Mouse (Mus musculus) cerebellum, adult 9-11 months (tissue): ENCODE results near the gene Fam76a.

Experiments
- DNase-seq: peaks from one replicate; pipeline ENCODE4 v3.0.0; 2022

Fam76a gene

DNA sequence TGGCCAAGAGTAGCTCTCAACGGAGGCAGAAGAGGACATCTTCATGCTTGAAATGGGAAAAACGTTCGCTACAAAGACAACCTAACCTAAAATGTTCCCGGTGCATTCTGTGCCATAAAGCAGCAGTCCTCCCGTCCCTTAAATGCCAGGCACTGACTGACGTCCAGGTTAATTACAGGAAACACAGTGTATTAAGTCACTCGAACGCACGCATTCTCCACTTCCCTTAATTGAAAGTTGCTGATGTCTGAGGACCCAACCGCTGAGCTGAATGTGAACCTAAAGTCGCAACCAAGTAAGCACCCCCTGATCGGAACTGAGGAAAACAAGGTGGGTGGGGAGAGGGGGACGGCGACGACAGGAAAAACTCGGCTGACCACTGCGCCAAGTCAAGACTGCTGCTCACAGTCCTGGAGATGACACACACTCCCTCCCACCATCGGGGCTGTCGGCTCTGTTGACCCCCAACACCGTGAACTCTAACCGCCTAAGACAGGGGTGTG is 38.7 kb downstream of the Fam76a start:
- no peak for DNase-seq

DNA sequence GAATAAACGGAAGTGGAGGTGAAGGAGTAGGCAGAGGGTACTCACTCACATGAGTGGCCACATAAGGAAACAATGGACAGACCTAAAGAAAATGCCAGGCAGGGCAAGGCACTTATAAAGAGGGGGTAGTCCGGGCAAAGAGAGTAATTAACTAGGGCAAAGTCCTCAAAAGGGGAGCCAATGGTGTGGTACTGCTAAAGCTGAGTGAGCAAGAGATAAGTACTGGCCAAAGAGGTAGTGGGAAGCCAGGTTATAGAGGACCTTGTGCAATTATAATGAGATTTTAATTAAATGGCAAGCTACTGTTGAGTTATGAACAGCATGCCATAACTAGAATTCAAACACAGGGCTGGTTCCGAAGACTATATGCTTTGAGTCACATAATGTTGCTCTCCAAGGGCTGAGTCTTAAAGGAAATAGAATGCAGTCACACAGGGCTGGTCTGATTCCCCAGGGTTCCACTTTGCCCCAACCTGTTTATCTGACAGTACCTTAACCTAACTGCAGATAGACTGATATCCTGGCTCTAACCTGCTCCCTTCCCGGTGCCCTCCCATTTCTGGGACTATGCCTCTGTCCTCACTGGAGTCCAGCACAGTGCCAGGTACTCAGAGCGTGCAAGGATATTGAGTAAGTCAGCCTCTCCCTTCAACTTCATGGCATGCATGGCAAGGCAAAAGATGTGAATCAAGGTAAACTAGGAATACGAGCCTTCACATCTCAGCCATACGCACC is 47.8 kb downstream of the Fam76a start:
- no peak for DNase-seq

DNA sequence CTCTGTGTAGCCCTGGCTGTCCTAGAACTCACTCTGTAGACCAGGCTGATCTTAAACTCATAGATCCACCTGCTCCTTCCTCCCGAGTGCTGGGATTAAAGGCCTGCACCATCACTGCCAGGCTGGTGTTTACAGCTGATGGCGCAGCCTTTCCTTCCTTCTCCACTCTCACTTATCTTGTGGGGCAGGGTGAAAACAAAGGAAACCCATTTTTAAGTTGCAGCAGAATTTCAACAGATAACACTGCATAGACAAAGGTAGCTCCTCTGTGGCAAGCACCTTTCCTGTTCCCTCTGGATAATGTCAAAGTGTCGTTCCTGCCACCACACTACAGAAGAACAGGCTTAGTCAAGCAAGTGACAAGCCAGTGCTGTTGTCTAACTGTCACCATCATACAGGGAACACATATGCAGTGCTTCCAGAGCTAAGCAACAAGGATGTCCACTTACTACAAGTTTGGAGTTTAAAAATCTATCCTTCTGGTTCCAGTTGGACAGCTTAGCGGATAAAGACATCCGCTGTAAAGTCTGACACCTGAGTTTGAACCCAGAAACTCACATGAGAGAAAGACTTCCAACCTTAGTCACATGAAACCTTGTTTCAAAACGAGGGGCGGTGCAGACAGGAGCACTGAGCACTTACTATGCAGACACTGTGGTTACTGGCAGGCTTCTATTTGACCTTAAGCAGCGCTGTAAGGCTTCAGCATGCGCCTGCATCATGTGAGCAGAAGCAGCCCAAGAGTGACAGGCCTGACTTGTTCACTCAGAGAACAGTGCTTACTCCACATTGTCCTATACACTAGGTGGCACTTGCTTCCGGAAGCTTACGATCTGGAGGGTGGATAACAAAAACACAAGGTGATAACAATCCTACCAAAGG is 48.6 kb downstream of the Fam76a start:
- no peak for DNase-seq

DNA sequence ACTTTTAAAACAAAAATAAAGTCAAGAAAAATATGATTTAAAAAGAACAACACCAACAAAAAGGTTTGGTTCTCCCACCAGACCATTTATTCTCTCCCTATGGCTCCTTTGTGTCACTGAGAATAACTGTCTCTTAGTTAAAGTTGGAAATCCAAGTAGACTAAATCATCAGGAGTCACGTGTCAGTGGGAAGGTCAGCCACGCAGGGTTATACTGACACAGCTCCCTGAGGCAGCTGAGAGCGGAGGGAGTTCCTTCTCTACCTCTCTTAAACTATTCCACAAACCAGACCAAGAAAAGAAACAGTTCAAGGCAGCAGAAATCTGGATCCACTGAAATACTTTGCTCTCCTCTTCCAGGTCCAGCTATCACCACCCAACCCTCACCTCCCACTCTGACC is 51.2 kb downstream of the Fam76a start:
- DNase-seq = no peak

DNA sequence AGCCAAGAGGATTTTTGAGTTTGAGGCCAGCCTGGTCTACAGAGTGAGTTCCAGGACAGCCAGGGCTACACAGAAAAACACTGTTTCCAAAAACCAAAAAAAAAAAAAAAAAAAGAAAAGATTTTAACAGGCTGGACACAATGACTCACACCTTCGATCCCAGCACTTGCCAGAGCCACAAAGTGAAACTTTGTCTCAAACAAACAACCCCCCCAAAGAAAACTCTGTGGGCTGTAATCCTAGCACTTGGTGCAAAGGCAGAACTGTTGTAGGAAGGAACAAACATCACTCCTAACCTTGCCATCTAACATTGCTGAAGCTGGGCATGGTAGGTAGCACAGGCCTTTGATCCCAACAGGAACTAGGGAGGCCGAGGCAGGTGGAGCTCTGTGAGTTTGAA is 57.5 kb downstream of the Fam76a start:
- DNase-seq = no peak

DNA sequence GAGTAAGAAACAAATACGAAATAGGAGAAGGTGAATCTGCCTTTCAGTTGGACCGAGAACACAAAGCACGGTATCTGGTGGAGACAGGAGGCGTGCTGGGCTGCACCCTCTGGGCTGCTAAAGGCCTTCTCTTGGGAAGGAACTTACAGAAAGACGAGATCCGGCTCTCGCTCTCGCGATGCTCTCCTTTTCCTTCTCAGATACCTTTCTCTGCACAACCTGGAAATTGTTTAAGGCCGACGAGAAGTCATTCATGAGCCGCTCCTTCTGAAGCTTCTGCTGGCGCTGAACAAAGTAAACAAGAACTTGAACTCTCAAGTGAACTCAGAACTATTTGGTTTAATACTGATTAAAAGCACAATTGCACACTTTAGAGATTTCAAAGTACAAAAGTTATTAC is 59.3 kb downstream of the Fam76a start:
- DNase-seq = no peak

DNA sequence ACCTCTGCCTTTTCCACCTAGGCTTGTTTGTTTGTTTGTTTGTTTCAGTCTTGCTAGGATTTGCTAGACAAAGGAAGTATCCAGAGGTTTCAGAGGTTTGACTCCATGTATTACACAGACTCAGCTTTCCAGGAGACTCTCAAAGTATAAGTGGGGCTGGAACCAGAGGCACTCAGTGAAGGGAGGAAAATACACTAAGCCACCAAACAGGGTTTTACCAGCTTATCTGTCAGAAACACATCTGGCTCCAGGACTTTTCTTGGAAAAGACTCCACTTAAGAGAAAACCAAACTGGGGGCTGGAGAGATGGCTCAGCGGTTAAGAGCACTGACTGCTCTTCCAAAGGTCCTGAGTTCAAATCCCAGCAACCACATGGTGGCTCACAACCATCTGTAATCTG is 61.5 kb downstream of the Fam76a start:
- DNase-seq = no peak
